In the genomic region with DNA sequence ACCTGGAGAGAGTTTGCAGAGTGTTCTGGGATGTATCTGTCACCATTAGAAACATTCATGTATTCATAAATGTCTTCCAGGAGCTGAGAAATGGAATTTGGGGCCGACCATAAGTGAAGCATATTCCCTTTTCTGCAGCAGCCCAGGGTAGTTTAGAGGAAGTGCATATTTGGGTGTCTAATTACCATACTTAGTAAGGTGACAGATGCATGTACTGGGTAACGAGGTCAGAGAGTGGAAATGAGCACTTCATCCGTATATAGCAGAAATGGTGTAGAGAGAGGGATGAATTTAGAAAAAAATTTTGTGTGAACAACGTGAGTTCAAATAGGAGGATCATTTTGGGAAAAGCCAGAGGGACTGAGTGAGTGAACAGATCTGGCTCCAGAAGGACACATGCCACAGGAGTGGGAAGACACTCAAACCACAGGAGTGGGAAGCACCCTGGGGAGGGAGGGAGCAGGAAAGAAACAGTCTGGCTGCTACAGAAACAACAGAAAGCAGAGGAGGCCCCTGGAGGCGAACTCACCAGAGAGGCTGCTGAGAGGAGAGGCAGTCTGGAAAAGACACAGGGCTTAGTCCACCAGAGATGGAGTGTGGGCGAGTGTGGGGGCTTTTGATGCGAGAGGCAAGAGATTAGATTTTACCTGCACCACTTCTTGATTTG, we compare ENCODE assay signal across 11 mouse cellular contexts.
DNase-seq lines count a peak whose midpoint lies in the region; ATAC-seq lines count a peak whose summit lies in the region.
"Had no signal": no experiment of that assay in that cellular context is flagged by ENCODE, and none has a peak within 500 bp of the region (broad histone marks: within the 10 kb centered on the region; RNA-seq: fewer than 3 reads in every experiment).

No protein-coding gene starts in this region.

- peak; percentile 60 to 81 for DNase-seq in layer of hippocampus, adult 18-20 months (ENCODE audit: low spot score in 2 of 2)
- DNase-seq in layer of hippocampus, adult 9-10 months (ENCODE audit: low spot score) = no peak
- peak; percentile 56 to 71 for DNase-seq in layer of hippocampus, adult 8-10 months (ENCODE audit: low spot score in 2 of 2)
- DNase-seq in right cerebral cortex, adult 2 months (ENCODE audit: low spot score in 2 of 2) = peak; percentile 70 to 71
- DNase-seq in heart, postnatal 36 days = no peak
- DNase-seq in liver = no peak
- no peak for DNase-seq in adrenal gland, adult 18-20 months (ENCODE audit: low spot score in 2 of 2)
- DNase-seq: thymus, postnatal 4 days had no signal

- peak; percentile 93 for ATAC-seq in frontal cortex, adult (ENCODE audit: low TSS enrichment)
- ATAC-seq: activated CD4-positive, CD25-positive, alpha-beta regulatory T cell, adult 4 months; CD4-positive, CD25-positive, alpha-beta regulatory T cell, adult 4 months had no signal

- intact Hi-C loops in heart, postnatal 36 days (cut with DNase I) = no loop called here

Comparison
In these comparisons a context has a peak if more than half of its experiments do, and no peak if none do; other contexts are left out.
1. DNase-seq: peak in layer of hippocampus, adult 18-20 months (2 of 2), layer of hippocampus, adult 8-10 months (2 of 2) and right cerebral cortex, adult 2 months (2 of 2); none in layer of hippocampus, adult 9-10 months (single experiment), heart, postnatal 36 days (0 of 2), liver (single experiment) and adrenal gland, adult 18-20 months (0 of 2).